Mouse (Mus musculus) embryo, embryonic 11 days (tissue): ENCODE results near the gene Slc38a1.

Experiments
- DNase-seq: peaks from one replicate; pipeline ENCODE4 v3.0.0-alpha.2; 2015

Slc38a1 gene

GRCm38 (mm10) chr15:96642436-96643405 lies at the start of gene Slc38a1:
Gene Slc38a1, minus strand, starts transcription at chr15:96642913.
- peak; percentile 89 for DNase-seq

DNA sequence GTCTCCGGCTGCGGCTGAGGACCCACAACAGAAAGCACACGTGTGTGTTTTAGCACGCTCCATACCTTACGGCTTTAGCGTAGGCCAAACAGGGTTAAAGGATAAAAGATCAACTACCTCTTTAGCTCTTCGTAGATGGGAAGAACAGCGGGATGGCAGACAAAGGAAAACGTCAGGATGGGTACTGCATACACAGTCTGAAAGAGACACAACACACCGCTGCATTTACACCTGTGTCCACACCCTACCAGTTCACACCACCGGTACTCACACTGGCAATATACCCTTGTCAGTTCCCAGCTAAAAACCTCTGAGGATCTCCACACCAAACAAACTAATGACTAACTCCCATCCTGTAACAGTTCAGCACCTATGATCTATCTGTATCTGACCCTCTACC lies 49.7 kb upstream of the Slc38a1 start:
- no peak for DNase-seq

GRCm38 (mm10) chr15:96691381-96691780 lies 48.7 kb upstream of the Slc38a1 start:
- no peak for DNase-seq

GRCm38 (mm10) chr15:96690829-96691228 lies 48.1 kb upstream of the Slc38a1 start:
- no peak for DNase-seq

DNA sequence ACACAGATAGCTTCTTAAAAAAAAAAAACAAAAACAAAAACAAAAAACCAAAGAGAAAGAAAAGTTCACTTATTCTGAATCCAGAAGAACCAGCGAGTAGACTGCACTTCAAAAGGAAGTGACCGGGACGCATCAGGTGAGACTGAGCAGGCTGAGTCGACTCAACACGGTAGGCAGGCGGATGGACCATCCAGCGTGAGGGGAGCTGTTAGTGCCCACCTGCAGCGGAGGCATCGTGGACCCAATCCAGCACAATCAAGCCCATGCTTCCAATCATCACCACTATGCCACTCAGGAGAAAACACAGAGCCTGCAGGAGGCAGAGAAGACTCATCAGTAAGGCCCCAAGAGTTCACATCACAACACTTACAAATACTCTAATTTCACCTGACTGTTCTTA lies 47.2 kb upstream of the Slc38a1 start:
- DNase-seq: no peak

- no peak for DNase-seq
These were observed 46.1 kb upstream of the Slc38a1 start for GRCm38 (mm10) chr15:96688784-96689318.

DNA sequence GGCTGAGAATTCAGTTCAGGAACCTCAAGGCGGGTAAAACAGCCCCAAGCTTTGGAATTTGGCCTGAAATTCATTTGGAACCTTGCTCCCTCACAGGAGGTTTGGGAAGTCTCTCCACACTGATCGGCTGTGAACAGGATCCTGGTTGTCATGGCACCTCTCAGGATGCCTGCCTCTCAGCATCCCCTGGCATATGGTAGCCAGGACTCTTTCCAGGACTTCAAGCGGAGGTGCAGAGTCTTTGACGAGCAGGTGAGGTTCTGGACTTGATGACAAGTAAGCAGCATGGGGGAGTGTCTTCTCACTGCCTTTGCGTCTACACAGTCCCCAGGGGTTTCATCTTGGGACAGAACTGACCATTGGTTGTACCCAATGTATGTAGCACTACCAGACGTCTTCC lies 45.3 kb upstream of the Slc38a1 start:
- DNase-seq: no peak

- no peak for DNase-seq
These were observed 44.7 kb upstream of the Slc38a1 start for GRCm38 (mm10) chr15:96687366-96687765.

- no peak for DNase-seq
These were observed 43.8 kb upstream of the Slc38a1 start for GRCm38 (mm10) chr15:96686201-96687159.

DNA sequence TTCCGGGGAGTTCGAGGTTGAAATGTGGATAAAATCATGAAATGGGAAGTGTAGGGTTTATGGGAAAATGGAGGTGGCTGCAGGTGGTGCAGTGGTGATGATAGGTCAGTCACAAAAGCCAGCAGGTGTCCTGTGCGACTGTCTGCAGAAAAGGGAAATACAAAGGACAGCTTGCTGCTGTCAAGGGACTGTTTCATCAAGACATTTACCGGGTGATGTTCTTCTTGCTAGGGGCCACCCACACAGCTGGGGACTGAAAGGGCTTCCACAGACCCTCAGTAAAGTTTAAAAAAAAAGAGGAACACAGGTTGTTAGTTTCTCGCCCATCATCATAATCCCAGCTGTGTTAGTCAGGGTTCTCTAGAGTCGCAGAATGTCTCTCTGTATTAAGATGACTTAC lies 42.6 kb upstream of the Slc38a1 start:
- no peak for DNase-seq

GRCm38 (mm10) chr15:96684132-96684830 lies 41.6 kb upstream of the Slc38a1 start:
- DNase-seq: peak; percentile 64

DNA sequence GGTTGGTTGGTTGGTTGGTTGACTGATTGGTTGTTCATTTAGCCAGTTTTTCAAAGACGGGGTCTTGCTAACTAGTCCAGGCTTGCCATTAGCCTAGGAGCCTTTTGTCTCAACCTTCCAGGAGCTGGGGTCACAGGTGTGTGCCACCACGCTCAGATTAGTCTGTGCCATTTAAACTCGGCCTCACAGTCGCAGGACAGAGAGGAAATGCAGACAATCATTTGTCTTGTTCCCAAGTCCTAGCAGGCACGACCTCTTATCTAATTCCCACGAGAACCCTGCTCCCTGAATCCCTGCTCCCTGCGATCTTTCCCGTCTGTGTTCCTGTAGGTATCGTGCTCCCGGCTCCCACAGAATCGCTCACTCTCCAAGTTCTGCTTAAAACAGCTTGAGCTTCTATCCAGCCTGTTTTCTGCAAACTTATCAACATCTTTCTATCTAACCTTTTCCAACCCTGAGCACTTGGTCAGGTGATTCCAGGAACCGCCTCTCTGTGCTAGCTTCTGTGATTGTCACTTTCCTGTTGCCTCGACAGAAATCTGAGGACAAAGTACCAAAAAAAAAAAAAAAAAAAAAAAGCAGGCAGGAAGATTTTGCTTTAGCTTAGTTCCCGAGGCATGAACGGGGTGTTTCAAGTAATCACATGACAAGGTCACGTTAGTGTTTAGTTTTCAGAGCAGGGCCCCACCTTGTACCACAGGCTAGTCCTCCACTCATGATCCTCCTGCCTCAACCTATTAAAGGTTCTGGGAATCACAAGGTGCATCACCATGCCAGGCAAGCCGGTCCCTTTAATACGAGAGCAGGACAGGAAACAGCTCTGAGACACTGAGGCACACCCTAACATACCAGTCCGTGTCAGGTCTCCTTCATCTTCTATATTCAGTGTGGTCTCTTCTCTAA lies 36.4 kb upstream of the Slc38a1 start:
- no peak for DNase-seq

- no peak for DNase-seq
These were observed 33.8 kb upstream of the Slc38a1 start for GRCm38 (mm10) chr15:96676518-96676917.

- DNase-seq: no peak
These were observed 33.0 kb upstream of the Slc38a1 start for GRCm38 (mm10) chr15:96675744-96676143.

DNA sequence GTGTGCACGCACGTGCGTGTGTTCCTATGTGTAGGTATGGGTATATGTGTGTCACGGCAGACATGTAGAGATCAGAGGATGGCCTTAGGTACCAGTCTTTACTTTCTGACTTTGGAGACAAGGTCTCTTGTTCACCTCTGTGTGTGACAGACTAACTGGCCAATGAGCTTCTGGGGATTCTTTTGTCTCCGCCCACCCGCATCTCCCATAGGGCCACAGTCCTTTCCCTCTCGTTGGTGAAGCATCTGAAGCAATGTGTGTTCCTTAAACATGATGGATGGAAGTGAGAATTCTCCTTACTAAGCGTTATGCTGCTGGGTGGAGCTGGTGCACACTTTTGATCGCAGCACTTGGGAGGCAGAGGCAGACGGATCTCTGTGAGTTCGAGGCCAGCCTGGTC lies 32.3 kb upstream of the Slc38a1 start:
- no peak for DNase-seq

GRCm38 (mm10) chr15:96674089-96674488 lies 31.4 kb upstream of the Slc38a1 start:
- DNase-seq: no peak

DNA sequence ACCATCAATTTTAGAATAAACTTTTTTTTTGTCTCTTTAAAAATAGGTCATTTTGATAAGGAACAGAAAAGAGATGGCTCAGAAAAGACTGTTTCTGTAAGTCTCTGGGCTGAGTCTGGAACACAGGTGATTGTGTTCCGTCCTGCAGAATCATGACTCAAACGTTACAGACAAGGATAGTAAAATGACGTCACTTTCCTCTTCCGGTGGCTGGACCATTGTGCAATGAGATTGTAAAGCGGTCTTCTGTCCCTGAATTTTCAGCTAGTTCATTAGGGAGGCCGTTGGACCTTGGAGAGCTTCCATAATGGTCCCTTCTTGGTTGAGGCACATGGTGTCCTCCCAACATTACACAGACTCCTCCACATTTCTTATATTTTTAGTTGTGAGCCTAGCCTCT lies 27.0 kb upstream of the Slc38a1 start:
- DNase-seq: no peak

- peak; percentile 86 for DNase-seq
These were observed 23.9 kb upstream of the Slc38a1 start for GRCm38 (mm10) chr15:96666663-96667062.

- DNase-seq: peak; percentile 91
These were observed 23.2 kb upstream of the Slc38a1 start for GRCm38 (mm10) chr15:96665889-96666288.

DNA sequence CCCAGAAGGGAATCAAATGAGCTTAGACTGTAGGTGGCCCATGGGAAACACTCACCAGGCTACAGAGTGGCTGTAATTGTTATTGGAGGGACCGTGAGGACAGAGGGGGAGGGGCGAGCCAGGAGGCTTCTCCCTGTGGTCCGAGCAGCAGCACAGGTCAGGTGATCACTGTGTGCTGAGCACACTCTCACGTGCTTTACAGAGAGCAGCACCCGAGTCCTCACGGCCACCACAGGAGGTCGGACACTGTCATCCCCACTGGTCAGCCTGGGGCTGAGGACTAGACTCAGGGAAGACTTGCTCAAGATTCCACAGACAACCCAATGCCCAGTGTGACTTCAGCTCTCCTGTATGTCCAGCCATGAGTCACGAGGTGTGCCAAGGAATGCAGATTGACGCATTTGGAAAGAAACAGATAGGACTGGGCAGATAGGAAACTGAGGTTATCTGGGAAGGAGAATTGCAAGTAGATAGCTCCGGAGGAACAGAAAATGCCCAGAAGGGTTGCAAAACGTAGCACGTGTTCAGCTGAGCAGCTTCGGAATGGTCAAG lies 18.0 kb upstream of the Slc38a1 start:
- DNase-seq: no peak

DNA sequence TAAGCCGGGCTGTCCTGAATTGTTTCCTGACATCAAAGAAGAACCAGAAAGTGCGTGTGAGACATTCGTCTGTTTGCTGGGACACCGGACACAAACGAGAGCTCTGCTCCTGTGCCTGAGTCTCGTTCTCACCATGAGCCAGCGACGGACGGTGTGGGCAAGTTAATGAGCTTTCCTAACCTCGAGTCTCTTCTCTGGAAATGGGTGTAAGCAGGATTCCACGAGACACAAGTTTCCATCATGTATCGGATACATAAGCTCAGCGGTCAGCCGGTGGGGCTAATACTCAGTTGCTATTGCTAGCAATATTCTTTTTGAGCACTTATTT lies 15.5 kb upstream of the Slc38a1 start:
- no peak for DNase-seq
